Mouse (Mus musculus): ENCODE data around the gene Neb. TPM values are rescaled to one million over a fixed set of nuclear protein-coding genes. Genes with fewer than 3 reads are reported as not detected.

The Neb gene
- total RNA-seq, 2 experiments from 2014 or later = 4.8 to 5.2 TPM

Small RNAs within 50 kb of the gene (microRNA-seq; reads per million reads assigned to microRNA genes)
- gene Gm22095 = not detected

Other genes with a start within 250 kb of the Neb start
- gene Arl5a, start 46.4 kb upstream of the Neb start, total RNA-seq (2021) = 10 to 100 TPM; 35.3 to 38.2 TPM